Mouse (Mus musculus) right cerebral cortex, postnatal 10 days (tissue): ENCODE measurements at regions not wholly inside any gene's neighbourhood (a gene's known extent, or its start where the extent isn't known, plus 50 kb on each side); places are given as distances from the start of the nearest gene placed in this dataset.

Experiments
- DNase-seq, 2 experiments: peaks; one replicate each; pipeline ENCODE4 v3.0.0; 2021; ENCODE audit warnings: low spot score in 2 of 2

DNA sequence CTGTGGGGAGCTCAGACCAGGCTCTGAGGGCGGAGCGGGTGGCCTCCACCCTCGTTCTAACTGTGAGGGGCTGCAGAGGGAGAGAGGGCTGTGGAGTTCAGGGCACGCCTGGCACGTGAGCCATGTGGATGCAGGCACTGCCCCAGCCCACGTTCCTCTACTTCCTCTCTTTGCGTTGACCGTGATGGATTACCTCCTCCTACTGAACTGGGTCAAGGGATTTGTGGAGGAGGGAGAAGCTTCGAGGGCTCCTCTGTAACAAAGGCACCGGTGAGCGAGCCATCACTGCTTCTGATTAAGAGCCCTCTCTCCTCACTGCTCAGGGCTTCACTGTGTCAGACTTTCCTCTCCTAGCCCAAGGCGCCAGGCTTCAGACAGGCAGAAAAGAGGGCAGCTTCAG, 371.1 kb downstream of the Cdh26 start:
- peak in 1 of 2 experiments; percentile 10 for DNase-seq

DNA sequence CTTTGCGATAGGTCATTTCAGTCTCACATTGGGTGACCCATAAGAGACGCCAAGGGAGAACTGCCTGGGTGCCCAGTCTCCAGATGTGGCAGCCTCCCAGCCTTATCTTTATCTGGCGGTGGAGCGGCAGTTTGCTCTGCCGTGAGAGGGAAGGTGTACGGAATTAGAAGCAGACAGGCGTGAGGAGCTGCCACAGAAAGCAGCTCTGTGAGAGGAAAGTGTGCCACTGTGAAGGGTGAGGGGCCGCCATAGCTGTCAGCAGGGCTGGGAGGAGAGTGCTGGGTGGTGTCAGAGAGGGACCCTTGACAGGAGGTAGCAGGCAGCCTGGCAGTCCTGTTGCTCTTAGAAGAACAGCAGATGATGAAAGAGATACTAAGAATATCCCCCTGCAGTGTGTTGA, 375.0 kb downstream of the Cdh26 start:
- DNase-seq, result no peak

DNA sequence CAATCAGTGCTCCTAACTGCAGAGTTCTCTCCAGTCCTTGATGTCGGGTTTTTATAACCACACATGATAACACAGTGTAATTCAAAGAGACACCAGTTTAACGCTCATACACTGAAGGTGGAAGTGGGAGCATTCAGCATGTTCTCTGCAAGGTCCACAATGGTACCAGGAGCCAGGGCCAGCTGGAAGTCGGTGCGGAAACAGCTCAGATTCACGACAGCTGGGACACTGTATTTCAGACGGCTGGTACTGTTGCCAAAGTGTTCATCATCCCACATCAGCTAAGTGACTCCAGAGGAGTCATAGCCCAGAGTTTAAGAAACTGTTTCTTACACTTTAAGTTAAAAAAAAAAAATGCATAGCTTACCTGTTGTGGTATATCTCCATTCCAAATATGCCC, 391.2 kb downstream of the Cdh26 start:
- DNase-seq, result no peak

DNA sequence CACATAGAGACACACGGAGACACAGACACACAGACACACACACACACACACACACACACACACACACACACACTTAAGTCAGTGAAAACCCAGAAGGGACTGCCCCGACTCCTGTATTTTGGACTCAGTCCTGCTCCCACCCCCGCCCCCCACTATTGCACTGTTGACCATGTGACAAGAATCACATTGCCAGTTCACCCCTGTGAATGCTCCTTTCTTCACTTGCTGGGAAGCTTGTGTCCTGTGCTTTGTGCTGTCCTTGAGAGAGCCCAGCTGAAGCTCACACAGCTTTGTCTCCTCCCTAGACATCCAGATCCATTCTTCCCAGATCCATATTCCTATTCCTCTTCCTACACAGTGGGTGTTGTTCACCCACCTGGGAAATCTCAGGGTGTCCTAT, 400.0 kb downstream of the Cdh26 start:
- no peak for DNase-seq

DNA sequence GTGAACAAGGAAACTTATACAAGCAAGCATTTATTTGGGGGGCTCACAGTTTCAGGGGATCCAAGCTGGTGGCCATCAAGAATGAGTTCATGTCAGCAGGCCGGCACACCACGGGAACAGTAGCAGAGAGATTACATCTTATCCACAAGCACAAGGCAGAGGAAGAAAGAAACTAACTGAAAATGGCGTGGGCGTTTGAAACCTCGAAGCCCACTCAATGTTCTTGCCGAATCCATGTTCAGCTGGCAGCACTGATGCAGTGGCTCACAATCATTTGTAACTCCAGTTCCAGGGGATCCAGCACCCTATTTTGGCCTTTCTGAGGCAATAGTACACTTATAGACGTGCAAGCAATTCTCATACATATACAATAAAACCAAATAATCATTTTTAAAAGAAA, 404.7 kb downstream of the Cdh26 start:
- no peak for DNase-seq

DNA sequence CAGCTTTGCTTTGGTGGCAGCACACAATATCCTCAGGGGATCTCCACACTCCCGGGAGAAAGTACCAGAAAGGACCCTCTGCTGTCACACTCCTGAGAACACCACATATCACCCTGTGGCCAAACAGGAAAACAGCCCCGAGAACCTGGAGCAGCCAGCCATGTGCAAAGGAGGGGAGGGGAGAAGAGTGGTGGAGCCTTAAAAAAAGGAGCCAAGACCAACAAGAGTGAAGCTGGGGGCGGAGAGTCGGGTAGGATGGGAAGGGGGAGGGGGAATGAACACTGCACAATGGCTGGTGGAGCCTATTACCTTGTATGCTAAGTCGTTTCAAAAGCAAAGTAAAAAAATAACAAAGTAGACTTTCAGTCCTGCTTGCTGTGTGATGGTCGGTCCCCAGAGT, 408.2 kb downstream of the Cdh26 start:
- DNase-seq, result no peak

DNA sequence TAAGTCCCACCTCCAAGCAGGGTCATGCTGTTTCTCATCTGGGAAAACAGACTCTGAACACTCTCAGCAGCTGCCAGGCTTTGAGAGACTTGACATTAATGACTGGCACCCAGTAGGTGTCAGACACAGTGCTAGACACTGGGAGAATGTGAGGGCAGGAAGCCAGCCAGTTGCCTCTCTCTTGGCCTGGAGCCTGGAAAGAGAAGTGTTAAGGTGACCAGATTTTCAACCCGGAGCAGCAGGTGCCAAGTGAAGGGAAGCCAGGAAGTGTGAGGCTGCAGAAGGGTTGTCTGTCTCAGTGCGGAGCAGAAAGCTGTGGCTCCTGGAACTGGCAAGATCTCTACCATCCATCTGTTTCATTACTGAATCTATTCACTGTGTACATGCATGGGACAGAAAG, 410.6 kb downstream of the Cdh26 start:
- DNase-seq, result peak; percentile 53 to 71

DNA sequence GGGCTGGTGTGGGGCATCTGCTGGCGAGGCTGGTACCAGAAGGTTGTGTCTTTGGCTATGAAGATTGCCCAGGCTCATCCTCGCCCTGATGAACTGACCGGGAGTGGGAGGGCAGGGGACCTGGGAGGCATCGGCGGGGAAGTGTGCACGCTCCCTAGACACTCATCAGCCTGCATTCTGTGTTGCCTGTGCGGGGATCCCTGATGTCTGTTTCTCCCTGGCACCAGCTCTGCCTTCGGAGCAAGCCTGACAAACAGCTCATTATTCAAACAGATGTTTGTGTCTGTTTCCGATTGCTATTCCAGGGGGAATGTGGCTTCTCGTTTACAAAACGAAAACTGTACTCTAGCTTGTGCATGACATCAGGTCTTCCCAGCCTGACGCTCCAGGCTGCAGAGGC, 412.3 kb downstream of the Cdh26 start:
- peak in 1 of 2 experiments; percentile 33 for DNase-seq

DNA sequence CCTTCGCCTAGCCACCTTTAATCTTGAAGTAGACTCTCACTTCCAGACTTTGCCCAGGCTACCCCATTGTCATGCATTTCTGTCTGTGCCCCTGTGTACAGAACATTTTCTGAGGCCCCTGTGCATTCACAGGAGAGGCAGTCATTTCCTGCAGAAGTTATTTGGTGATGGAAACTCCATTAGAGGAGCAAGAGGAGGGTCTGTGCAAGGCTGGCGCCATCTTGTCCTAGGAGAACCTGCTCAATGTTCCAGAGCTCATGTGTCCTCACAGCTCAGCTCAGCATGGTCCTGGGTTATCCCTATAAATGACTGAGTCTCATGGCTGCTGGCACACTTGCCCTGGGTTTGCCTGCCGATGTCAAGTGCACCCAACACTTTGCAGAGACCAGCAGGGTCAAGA, 413.1 kb downstream of the Cdh26 start:
- DNase-seq, result no peak

DNA sequence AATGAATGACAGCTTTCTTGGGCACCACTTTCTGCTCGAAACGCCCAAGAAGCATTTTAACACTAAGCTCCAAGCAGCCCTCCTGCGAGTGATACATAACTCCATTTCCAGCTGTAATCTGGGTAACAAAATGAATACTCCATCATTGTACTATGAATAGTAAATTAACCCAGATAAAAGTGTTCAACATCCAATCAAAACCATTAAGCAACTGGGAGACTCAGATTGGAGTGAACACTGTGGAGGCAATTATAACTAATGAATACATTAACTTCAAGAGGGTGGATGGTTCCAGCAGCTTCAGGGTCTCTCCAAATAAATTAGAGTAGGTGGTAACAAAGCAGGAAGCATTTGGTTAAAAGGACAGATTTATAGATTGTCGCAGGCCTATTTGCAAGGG, 414.2 kb downstream of the Cdh26 start:
- no peak for DNase-seq

DNA sequence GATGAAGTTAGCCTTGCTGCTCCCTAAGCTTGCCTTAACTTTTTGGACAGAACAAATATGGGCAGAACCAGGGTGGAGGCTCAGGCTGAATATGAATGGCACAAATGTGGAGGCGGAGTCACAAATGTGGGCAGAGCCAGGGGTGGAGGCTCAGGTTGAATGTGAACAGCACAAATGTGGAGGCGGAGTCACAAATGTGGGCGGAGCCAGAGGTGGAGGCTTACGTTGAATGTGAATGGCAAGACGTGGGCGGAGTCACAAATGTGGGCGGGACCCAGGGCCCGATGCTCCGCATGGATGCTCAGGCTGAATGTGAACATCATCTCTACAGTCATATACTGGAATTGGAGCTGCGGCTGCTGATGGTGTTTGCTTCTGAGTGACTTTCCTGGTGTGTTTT, 420.0 kb downstream of the Cdh26 start:
- DNase-seq, result peak; percentile 39 to 43

DNA sequence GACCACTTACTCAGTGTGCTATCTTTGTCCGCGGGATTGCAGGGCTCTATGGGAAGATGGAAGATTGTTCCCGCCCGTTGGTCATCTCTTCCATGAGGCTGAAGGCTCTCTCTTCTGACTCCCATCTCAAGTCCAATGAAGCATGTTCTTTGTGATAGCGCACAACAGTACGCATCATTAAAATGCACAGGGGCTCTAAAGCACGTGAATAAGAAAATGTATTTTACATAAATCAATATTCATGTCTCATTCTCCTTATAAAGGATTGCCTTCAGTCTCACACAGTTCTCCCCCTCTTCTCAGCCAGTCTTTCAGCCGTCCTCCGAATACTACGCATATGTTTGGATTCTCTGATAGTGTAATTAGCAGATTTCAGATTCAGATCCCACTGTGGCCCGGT, 420.4 kb downstream of the Cdh26 start:
- DNase-seq, result no peak

DNA sequence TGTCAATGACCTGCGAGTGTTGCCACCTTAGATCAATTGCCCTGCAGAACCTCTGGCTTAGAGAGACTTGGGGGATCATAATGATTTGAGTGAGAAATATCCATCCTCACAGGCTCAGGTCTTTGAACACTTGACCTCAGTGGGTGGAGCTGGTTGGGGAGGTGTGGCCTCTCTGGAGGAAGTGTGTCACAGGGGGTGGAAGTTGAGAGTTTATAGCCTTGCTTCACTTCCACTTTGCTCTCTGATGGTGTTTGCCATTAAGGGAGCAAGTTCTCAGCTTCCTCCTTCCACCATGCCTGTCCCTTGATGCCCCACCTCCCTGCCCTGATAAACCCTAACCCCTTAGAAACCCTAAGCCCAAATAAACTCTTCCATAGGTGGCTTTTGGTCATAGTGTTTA, 423.7 kb downstream of the Cdh26 start:
- DNase-seq, result no peak

DNA sequence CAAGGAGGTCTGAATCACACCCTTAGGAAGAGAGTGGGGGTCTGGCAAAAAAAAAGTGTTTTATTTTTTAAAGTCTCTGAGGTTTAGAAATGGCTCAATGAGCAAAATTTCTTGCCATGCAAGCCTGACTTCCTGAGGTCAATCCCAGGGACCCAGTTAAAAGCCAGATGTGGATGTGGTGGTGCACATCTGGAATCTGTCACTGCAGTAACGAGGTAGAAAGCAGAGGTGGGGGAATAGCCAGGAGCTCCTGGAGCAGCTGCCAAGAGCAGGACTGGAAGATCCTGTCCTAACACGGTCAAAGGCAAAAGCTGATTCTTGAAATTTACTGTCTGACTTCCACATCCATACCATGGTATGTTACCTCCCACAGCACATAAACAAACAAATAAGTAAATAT, 424.4 kb downstream of the Cdh26 start:
- DNase-seq, result no peak

DNA sequence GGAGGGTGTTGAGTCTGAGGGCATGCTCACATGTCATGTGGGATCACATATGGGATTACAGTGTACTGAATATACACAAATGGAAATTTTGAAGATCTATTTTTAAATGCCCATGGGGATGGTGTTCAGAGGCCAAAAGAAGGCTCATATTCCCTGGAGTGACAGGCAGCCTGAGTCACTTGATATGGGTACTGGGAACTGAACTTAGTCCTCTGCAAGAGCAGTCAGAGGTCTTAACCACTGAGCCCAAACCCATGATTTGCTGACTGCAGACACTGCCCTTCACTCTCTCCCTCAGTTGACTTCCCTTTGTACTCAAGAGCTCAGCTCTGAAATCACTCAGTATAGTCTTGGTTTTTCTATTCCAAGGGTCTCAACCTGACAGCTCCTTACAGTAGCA, 432.3 kb downstream of the Cdh26 start:
- no peak for DNase-seq

DNA sequence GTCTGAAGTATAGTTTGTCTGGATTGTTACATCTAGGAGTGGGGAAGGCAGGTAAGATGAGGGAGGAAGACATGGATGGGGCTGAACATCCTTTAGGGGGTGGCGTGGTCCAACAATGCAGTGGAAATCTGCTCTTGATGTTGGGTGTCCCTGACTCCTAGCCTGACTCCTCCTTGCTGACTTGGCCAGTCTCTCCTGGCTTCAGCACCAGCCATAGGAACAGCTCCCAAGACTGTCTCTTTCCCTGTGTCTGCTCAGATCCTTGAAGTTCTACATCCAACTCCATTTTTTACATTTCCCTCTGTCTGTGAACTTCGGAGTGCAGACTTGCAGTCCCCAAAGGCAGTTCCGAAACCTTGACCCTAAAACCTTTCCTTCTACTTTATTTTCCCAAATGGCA, 436.8 kb downstream of the Cdh26 start:
- DNase-seq, result no peak

DNA sequence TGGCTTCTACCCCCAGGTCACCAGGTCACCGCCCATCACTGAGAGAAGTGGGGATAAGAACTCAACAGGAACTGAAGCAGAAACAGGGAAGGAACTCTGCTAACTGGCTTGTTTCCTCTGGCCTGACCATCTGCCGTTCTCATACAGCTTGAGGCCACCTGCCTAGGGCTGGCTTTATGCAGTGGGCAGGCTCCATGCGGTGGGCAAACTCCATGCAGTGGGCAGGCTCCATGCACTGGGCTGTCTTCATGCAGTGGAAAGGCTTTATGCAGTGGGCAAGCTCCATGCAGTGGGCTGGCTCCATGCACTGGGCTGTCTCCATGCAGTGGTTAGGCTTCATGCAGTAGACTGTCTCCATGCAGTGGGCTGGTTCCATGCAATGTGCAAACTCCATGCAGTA, 438.8 kb downstream of the Cdh26 start:
- DNase-seq, result no peak

DNA sequence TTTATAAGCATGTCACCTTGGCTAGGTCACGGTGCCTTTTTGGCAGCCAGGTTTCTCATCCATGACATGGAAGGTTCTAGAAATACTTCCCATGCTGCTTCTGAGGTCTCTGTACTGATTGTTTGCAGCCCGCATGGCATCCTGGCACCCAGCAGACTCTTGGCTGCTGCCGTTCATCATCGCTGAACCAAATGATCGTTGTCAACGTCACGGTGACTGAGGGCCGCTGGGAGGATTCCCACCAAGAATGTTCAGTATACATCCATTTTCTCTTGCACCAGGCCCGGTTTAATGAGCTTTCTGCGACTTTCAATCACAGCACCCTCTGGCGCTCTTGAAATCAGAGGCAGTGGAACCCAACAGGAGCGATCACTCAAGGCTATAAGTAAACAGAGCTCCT, 448.1 kb downstream of the Cdh26 start:
- no peak for DNase-seq

DNA sequence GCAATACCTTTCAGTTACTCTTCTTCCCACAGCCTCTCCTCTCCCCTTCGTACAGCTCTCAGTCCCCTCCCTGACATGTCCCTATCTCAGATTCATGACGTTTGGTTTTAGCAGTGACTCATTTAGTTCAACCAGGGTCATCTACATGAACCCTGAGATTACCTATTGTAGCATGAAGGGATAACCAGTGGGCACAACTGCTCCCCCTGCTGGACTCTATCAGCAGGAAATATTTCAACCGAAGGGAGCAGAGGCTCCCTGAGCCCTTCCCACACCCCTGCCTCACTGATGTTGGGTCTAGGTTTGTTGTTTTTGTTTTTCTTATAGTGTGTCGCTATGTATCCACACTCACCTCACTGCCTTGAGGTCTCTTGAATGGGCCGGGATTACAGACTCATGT, 455.4 kb downstream of the Cdh26 start:
- no peak for DNase-seq

DNA sequence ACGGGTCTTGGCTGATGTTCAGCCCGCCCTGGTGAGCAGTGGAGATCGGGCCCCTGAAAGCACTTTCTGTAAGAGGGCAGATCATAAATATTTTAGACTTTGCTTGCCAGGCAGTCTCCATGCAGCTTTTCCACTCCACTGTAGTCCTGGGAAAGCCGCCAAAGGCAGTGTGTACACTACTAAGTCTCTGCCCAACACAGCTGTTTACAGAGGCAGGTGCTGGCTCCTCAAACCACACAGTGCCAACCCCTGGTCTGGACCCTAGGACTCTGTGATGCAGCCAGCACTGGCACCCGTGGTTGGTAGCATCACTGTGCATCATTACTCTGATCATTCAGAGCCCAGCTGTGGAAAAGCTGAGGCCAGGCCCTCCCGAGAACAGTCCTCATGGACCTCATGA, 458.4 kb downstream of the Cdh26 start:
- DNase-seq, result peak; percentile 42 to 46

DNA sequence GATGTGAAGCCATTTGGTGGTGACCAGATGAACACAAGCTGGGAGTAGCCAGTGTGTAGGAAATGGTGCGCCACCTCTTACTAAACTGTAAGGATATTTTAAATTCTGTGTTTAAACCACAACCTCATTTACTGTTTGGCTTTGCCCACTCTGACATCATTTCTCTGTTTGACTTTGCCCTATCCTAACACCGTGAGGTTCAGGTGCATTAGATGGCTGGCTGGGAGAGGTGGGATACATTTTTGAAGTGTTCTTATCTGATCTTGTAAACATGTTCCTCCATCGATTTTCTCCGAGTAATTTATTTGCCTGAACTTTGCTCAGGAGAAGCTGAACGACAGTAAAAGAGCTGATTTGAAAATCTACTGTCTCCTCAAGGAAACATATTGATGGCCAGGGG, 472.1 kb downstream of the Cdh26 start:
- DNase-seq, result no peak

DNA sequence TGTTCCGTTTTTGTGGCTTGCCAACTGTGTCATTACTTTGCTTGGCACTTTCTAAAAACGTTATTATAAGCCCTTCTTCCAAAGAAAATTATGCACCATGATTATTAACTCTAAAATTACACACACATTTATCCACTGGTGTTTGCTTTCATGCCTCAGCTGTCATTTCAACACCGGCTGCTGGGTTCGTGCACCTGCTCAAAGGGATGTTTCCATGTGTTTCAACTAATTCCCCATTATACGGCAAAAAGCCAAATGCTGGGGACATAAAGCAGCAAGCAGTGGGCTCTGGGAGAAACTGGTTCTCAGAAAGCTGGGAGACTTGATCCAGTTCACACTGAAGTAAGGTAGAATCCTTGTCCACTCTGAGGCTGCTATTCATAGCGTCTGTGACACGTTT, 479.0 kb downstream of the Cdh26 start:
- DNase-seq, result peak in 1 of 2 experiments; percentile 40

DNA sequence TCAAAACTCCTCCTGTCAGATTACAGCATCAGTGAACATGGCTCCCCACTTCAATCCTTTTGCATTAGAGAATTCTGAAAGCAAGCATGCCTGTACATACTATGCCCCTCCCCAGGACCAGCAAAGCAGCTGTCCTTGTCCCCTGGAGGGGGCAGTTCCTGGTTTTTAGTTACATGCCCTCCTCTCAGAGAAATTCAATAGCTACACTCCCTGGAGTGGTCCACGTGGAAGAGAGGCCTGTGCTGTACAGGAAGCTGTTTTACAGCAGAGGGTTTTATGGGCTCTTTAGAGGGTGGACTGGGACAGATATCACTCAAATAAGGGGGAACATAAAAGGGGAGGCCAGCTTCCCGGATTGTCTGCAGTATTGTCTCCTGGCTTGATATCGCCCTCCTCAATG, 481.3 kb downstream of the Cdh26 start:
- no peak for DNase-seq

DNA sequence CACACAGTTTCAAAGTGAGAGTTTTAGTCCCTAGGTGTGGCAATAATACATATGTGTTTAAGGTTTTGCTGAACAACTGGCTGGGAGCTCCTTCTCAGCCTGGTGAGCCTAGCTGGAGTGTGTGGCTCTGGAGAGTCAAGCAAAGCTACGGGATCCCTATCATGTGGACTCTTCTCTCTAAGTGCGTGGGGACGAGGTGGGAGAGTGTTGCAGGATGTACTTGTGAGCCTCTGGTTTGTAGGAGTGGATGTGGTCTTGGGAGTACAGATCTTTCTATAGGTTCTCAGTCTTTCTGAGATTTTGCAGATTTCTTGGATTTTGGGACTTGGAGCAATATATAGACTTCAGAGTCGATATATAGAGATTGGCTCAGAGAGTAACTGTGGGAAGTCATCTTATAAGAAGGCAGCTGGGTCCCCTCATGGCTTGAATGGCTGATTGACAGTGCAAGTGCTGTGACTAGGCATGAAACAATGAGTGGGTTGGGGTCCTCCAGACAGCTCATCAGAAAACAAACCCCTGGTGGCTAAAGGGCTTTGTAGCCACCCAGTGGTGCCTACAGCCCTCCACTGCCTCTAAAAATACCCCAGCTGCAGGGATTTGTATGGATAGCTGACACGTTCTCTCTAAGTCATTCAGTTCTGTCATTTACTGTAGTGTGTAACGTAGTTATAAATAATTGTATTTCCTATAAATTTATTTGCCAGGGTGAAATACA, 486.1 kb downstream of the Cdh26 start:
- DNase-seq, result no peak
